22 mouse cellular contexts compared by ENCODE assay signal in genomic region chr5:99958666-99959065, GRCm38 (mm10). TPM values are rescaled to one million over a fixed set of nuclear protein-coding genes. Genes with fewer than 3 reads are reported as not detected.
"Had no signal": no experiment of that assay in that cellular context is flagged by ENCODE, and none has a peak within 500 bp of the region (broad histone marks: within the 10 kb centered on the region; RNA-seq: fewer than 3 reads in every experiment).

No protein-coding gene starts in this region.

- H3K4me3 ChIP-seq: limb, embryonic 10.5 days; limb, embryonic 13.5 days; liver, embryonic 12.5 days; liver, embryonic 15.5 days; lung, embryonic 15.5 days had no signal

- DNase-seq: kidney, postnatal 25 days; liver; midbrain, embryonic 14.5 days; thymus, adult 2 months; thymus, postnatal 14 days; thymus, postnatal 4 days had no signal

- H3K27me3 ChIP-seq: limb, embryonic 13.5 days; liver, embryonic 12.5 days; liver, embryonic 15.5 days; lung, embryonic 15.5 days had no signal

- H3K4me2 ChIP-seq: limb, embryonic 13.5 days; liver, embryonic 12.5 days; liver, embryonic 15.5 days; lung, embryonic 15.5 days; midbrain, embryonic 11.5 days had no signal

- H3K9ac ChIP-seq: limb, embryonic 13.5 days; liver, embryonic 12.5 days; liver, embryonic 15.5 days; lung, embryonic 15.5 days had no signal

- ATAC-seq: intestine, postnatal 0 days; liver, embryonic 12.5 days had no signal

- H3K9me3 ChIP-seq: limb, embryonic 10.5 days; limb, embryonic 13.5 days; liver, embryonic 12.5 days; liver, embryonic 15.5 days; lung, embryonic 15.5 days had no signal

- H3K27ac ChIP-seq: kidney, postnatal 0 days; limb, embryonic 10.5 days; limb, embryonic 13.5 days; liver, embryonic 12.5 days; liver, embryonic 15.5 days; lung, embryonic 15.5 days had no signal

- H3K4me1 ChIP-seq: limb, embryonic 10.5 days; limb, embryonic 13.5 days; liver, embryonic 12.5 days; liver, embryonic 15.5 days had no signal

RNA-seq across cellular contexts. Expression of gene Vamp9, which starts 52.6 kb away (rescaled TPM):
- total RNA-seq: megakaryocyte progenitor cell, adult 5-6 weeks; megakaryocyte-erythroid progenitor cell, adult 5-6 weeks; midbrain, postnatal 0 days had no signal
- polyA plus RNA-seq: intestine, postnatal 0 days; kidney, embryonic 14.5 days; limb, embryonic 10.5 days; liver, embryonic 12.5 days; liver, embryonic 15.5 days; midbrain, embryonic 11.5 days; neural tube, embryonic 11.5 days; small intestine, adult 2 months; spleen, adult 2 months; stomach, embryonic 16.5 days; thymus, adult 2 months had no signal
